Mouse (Mus musculus) cortical plate, adult 2 months (tissue): ENCODE data around the gene Olfr221.

Source experiments
- CTCF ChIP-seq: fragments of 200-500 bp; IDR thresholded peaks from 2 replicates; pipeline ENCODE4 v1.5.1; 2011; ENCODE audit warnings: mild to moderate bottlenecking, control low read depth, low read length; ENCODE audit not compliant: insufficient read depth; ENCODE audit errors: extremely low read depth
- POLR2A ChIP-seq: fragments of 200-500 bp; IDR thresholded peaks from 2 replicates; pipeline ENCODE4 v1.6.1; 2011; ENCODE audit warnings: mild to moderate bottlenecking, low read length, control low read depth; ENCODE audit not compliant: insufficient read depth; ENCODE audit errors: extremely low read depth

DNA sequence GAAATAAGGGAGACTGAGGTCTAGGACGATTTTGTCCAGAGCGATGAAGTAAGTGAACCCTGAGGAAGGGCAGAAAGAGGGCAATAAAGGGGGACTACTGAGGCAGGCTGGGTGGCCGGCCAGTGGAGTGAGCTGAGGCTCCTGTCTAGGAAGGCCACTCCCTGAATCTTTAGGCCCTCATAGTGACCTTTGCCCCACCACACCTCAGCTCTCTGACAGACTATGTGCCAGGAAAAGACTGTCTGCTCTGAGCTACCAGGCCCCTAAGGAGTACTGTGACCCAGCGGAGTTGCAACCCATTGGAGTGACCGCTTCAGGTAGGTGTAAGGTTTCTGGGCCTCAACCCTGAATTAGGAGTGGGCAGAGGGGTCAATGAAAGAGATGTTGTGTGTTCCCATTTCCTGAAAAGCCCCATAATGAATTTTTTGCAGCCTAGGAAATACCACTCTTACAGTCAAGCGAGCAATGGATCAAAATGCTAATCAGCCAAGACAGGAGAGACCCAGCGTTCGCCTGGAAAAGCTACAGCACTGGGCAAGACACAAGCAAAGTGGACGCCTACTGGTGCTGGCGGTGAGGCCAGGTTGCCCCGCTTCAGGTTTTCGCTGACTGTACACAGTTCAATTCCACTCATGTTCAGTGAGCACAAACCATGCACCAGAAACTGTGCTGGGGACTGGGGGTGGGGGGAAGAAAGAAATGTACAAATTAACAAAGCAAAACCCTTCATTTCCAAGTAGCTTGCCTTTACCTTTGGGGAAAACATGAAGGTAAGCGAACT is 25.4 kb downstream of the Olfr221 start:
- TF ChIP-seq CTCF (no peak), POLR2A (no peak)
